Mouse (Mus musculus) liver, postnatal 0 days (tissue): ENCODE results near the gene Gdap1l1.
"Not testable (repeated sequence)": the region's sequence is repeated elsewhere in the genome, so short reads cannot be mapped to it uniquely, and the experiment has no call there.

Source experiments
- CTCF ChIP-seq: sonication (generic); IDR thresholded peaks from 2 replicates; pipeline ENCODE4 v1.5.1; 2016; ENCODE audit warnings: antibody characterized with exemption, low read depth
- EP300 ChIP-seq: IDR thresholded peaks from 2 replicates; pipeline ENCODE4 v1.6.1; 2016; ENCODE audit warnings: antibody characterized with exemption, low read depth, mild to moderate bottlenecking

DNA sequence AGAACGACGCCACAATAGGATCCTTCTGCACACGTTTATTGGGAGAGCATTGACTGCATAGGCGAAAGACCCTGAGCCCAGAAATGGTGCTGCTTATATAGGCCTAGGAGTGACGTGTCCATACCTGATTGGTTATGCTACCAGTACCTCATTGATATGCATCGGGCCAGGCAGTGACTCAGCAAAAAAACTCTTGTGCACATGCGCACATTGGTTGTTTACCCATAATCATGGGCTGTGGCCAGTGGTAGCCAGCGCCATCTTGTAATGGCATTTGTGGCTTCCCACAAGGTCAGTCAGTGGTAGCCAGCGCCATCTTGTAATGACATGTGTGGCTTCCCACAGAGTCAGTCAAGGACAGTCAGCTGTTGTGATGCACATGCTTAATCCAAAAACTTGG is 23.0 kb downstream of the Gdap1l1 start:
- TF ChIP-seq CTCF, EP300: not testable (repeated sequence)
